Mouse (Mus musculus): Measurements from ENCODE around the gene Qser1. TPM values are rescaled to one million over a fixed set of nuclear protein-coding genes. Genes with fewer than 3 reads are reported as not detected.
A peak's percentile ranks its signal among the peaks of the same experiment; 100 is the strongest.
"Not testable (repeated sequence)": the region's sequence is repeated elsewhere in the genome, so short reads cannot be mapped to it uniquely, and the experiment has no call there.

Qser1 gene
- polyA plus RNA-seq (2016; fragmentation: Nextera tagmentation; extraction: Ambion mirVana) = 9.2 and 9.3 TPM in 2 replicates

DNA sequence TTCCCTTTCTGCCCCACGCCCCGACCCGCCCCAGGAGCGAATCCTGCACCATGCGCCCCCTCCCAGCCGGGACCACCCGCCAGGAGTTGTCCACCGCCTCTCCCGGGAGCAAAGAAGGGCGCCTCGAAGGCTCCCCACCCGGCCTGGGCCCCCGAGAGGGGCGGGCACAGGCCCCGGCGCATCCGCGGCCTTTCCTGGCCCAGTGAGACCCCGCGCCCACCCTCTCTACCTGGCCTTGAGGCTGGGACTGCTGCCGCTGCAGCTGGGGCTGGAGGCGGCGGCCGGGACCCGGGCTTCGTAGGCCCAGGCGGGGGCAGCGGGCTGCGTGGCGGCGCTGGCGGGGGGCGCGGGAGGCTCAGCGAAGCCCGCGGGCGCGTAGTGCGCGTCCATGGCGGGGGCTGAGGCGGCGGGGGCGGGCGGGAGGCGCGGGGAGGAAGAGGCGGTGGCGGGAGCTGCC is at the start of gene Qser1:
Qser1 (minus strand) TSS at position 390 of the 457 bp plus-strand sequence.
- H3K4me3 ChIP-seq = peak within 1 kb of the TSS; percentile 98
- no peaks in the 10 kb centered on the region for H3K36me3 ChIP-seq
- H3K27me3 ChIP-seq (ENCODE audit: low read depth, poor library complexity, severe bottlenecking) = no peaks in the 10 kb centered on the region
- H3K27ac ChIP-seq (replicated peaks) = peak within 1 kb of the TSS; percentile 100
- H3K9me3 ChIP-seq (replicated peaks) = no peaks in the 10 kb centered on the region
- DNase-seq (ENCODE audit: low spot score) = no peak
- under 1% methylated on average over 36 of the region's 50 CpGs for WGBS
- peaks cover 47% of the 10 kb centered on the region for H3K4me1 ChIP-seq

DNA sequence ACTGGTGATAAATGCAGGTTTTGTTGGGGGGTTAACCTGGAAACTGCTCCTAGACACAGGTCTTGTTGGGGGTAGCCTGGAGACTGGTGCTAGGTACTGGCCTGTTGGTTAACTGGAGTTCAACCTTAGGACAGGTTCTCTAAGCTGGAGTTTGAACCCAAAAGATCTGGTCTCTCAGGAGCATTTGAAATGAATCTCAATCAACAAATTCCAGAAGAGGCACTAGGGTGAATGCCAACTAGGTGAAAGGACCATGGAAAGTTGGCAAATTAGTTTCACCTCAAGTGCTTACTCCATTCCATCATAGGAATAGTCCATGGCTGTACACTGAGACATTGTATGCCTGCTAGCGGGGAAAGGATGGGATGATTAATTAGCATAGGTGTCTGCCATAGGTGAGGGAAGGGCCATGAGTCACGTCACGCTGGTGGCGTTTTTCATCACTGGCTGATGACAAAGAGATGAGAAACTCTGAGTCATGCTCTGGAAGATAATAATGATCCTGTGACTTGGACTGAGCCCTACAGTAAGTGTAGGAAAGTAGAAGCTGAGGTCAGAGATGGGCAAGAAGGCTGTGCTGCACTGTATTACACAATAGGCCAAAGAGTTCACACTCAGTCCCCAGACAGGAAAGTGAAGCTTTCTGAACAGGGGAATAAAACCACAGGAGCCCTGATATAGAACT is 47.8 kb upstream of the Qser1 start:
- Histone ChIP-seq H3K4me3 (no peak overlapping the region), H3K36me3 (no peaks in the 10 kb centered on the region), H3K9me3 (replicated peaks) (no peaks in the 10 kb centered on the region), H3K4me1 (no peaks in the 10 kb centered on the region), H3K27me3 (ENCODE audit: low read depth, poor library complexity, severe bottlenecking) (no peaks in the 10 kb centered on the region), H3K27ac (replicated peaks) (no peak overlapping the region)
- DNase-seq (ENCODE audit: low spot score) = no peak
- WGBS = 91% methylated on average over 4 of the region's 4 CpGs

DNA sequence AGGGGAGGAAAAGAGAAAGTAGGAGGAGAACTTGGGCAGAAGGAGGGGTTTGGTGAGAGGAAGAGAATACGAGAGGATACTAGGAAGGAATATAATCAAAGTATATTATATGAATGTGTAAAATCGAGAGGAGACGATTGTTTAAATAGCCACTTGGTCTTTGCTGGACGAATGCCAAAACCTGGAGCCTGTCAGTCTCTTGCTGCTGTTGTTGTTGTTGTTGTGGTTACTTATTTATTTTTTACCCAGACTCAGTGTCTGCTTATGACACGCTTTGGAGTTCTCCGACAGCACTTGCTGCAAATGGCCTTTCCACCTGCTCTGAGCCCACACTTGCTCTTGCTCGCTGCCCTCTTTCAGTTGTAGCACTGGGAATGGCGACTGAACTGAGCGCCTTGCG is 43.9 kb upstream of the Qser1 start:
- Histone ChIP-seq H3K27ac (replicated peaks) (no peak overlapping the region), H3K4me3 (no peak overlapping the region), H3K4me1 (no peaks in the 10 kb centered on the region), H3K9me3 (replicated peaks) (no peaks in the 10 kb centered on the region), H3K36me3 (no peaks in the 10 kb centered on the region), H3K27me3 (ENCODE audit: low read depth, poor library complexity, severe bottlenecking) (no peaks in the 10 kb centered on the region)
- WGBS = 89% methylated on average over 10 of the region's 10 CpGs
- no peak for DNase-seq (ENCODE audit: low spot score)

DNA sequence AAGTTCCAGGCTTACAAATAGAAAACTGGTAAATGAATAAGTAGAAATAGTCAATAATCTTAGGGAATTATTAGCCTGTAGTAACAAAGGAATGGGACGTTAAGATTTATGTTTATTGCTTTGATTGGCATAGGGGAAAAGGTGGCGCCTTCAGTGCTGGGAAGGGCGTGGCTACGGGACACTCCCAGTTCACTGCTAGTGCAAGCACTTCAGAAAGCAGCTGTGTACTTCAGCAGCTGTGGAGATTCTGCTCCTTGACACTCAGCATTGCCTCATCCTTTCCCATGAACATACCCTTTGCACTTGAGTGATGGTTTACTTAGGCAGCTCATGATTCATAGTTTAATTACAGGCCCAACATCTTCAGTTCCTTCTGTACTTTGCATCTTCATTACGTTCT is 42.5 kb upstream of the Qser1 start:
- no peak overlapping the region for H3K4me3 ChIP-seq
- WGBS = 93% methylated on average over 5 of the region's 5 CpGs
- H3K9me3 ChIP-seq (replicated peaks) = no peaks in the 10 kb centered on the region
- no peak for DNase-seq (ENCODE audit: low spot score)
- H3K27ac ChIP-seq (replicated peaks) = no peak overlapping the region
- H3K27me3 ChIP-seq (ENCODE audit: low read depth, poor library complexity, severe bottlenecking) = no peaks in the 10 kb centered on the region
- H3K36me3 ChIP-seq = no peaks in the 10 kb centered on the region
- H3K4me1 ChIP-seq = no peaks in the 10 kb centered on the region

DNA sequence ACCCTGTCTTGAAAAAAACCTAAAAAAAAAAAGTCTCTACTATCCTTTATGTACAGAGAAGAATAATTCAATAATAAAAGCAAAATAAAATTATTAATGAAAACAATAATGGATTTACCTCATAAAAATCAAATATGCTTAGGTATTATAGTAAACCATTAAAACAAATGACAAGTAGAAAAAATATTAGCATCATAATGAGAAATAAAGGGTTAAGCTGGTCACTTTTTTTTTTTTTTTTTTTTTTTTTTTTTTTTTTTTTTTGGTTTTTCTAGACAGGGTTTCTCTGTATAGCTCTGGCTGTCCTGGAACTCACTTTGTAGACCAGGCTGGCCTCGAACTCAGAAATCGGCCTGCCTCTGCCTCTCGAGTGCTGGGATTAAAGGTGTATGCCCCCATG is 41.5 kb upstream of the Qser1 start:
- not testable (repeated sequence) for H3K4me3 ChIP-seq; H3K27me3 ChIP-seq (ENCODE audit: low read depth, poor library complexity, severe bottlenecking); DNase-seq (ENCODE audit: low spot score); H3K4me1 ChIP-seq; H3K27ac ChIP-seq (replicated peaks); H3K9me3 ChIP-seq (replicated peaks); H3K36me3 ChIP-seq
- 83% methylated on average over 3 of the region's 3 CpGs for WGBS

DNA sequence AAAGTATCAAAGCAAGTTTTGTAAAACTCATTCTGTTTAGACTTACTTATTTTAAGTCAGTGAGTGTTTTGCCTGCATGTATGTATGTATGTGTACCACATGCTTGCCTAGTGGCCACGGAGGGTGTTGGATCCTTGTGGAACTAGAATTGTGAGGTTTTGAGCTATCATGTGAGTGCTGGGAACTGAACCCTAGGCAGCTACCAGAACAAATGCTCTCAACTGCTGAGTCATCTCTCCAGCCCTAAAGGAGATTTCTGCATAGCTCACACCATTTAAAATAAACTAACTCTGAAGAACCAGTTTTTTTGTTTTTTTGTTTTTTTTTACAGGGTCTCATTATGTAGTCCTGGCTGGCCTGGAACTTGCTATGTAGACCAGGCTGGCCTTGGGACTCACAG is 39.7 kb upstream of the Qser1 start:
- Histone ChIP-seq H3K27me3 (ENCODE audit: low read depth, poor library complexity, severe bottlenecking) (peaks cover 8% of the 10 kb centered on the region; the same call in 1 of the 2 replicates), H3K4me3 (no peak overlapping the region), H3K4me1 (no peaks in the 10 kb centered on the region), H3K36me3 (no peaks in the 10 kb centered on the region), H3K27ac (replicated peaks) (no peak overlapping the region), H3K9me3 (replicated peaks) (no peaks in the 10 kb centered on the region)
- DNase-seq (ENCODE audit: low spot score) = no peak
- 51% methylated on average over 1 of the region's 1 CpGs for WGBS

DNA sequence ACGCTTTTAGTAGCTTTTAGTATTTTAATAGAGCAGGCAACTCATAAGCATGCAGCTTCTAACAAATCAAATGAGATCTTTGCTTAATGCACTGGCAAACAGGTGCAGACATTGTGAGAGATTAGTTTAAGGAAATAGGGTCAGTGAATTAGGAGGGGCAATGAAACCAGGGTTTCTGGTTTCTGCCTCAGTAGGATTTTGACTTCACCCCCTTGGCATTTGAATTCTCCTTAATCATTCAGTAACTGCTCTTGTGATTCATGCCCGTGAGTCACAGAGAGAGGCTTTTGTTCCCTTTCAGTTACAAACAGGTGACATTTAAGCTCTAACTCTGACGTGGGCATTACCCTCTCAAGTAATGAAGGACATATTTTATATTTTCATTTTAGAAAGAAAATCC is 39.2 kb upstream of the Qser1 start:
- no peaks in the 10 kb centered on the region for H3K4me1 ChIP-seq
- no peak for DNase-seq (ENCODE audit: low spot score)
- 41% methylated on average over 3 of the region's 3 CpGs for whole genome bisulfite sequencing

DNA sequence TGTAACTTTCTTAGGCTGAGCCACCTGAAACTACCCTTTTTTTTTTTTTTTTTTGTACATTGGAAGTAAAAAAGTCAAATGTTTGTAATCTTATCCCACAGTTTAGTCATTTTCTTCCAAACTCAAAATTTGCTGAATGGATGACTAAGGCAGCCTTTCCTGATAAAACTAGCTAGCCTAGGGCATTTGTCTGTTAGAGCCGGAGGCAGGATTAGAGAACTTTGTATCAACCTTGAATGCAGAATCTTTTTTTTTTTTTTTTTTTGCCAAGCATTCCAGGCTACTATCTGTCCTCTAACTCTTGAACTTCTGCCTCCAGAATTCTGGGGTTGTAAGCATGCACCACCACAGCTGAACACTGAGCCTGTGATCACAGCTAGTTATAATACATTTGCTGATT is 38.3 kb upstream of the Qser1 start:
- H3K27me3 ChIP-seq (ENCODE audit: low read depth, poor library complexity, severe bottlenecking) = peaks cover 21% of the 10 kb centered on the region; the same call in 1 of the 2 replicates
- H3K9me3 ChIP-seq (replicated peaks) = no peaks in the 10 kb centered on the region
- no peak for DNase-seq (ENCODE audit: low spot score)
- no peaks in the 10 kb centered on the region for H3K36me3 ChIP-seq
- no peak overlapping the region for H3K4me3 ChIP-seq
- WGBS = 73% methylated on average over 1 of the region's 1 CpGs
- H3K27ac ChIP-seq (replicated peaks) = no peak overlapping the region
- peaks cover 2% of the 10 kb centered on the region for H3K4me1 ChIP-seq

More for the DNA sequence above, 39.2 kb upstream of the Qser1 start:
- Histone ChIP-seq H3K27me3 (ENCODE audit: low read depth, poor library complexity, severe bottlenecking) (peaks cover 12% of the 10 kb centered on the region; the same call in 1 of the 2 replicates), H3K27ac (replicated peaks) (no peak overlapping the region), H3K36me3 (no peaks in the 10 kb centered on the region), H3K4me3 (no peak overlapping the region), H3K9me3 (replicated peaks) (no peaks in the 10 kb centered on the region)

DNA sequence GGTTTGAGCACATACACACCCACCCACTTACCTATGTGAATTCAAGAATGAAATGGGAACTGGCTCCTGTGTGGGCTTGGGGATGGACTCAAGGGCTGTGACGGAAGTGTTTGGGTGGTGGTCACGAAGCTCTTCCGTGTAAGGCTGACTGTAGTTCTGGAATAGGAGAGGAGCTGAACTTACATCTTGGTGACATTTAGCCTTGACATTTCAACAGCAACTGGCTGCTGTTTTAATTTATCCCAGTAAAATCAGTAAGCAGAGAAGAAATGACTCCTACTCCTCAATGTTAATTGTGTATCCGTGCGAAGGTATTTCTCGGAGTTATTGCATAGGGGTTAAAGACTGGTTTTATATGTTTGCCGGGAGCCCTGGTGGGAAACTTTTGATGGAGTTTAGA is 36.0 kb upstream of the Qser1 start:
- Histone ChIP-seq H3K9me3 (replicated peaks) (no peaks in the 10 kb centered on the region), H3K27ac (replicated peaks) (no peak overlapping the region), H3K4me3 (no peak overlapping the region), H3K36me3 (no peaks in the 10 kb centered on the region), H3K27me3 (ENCODE audit: low read depth, poor library complexity, severe bottlenecking) (peaks cover 44% of the 10 kb centered on the region), H3K4me1 (peaks cover 13% of the 10 kb centered on the region)
- DNase-seq (ENCODE audit: low spot score) = no peak
- 97% methylated on average over 7 of the region's 7 CpGs for WGBS

DNA sequence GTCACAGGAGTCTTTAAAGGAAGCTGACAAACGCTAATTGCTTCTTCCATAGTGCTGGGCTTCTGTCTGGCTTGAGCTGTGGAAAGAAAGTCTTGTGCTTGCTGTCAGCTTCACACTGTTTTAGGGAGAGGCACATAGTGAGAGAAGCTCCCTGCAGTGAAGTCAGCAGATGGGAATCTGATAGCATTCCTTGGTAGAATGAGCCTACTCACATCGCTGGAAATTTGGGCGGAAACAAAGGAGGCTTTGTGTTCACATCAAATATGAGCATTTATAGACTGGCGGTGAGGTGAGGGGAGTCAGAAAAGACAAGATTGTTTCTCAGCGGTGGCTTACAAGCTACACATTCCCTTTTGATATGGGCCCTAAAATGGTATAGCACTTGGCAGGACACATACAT is 35.1 kb upstream of the Qser1 start:
- Histone ChIP-seq H3K27me3 (ENCODE audit: low read depth, poor library complexity, severe bottlenecking) (peaks cover 44% of the 10 kb centered on the region), H3K4me1 (peaks cover 16% of the 10 kb centered on the region), H3K27ac (replicated peaks) (no peak overlapping the region), H3K4me3 (no peak overlapping the region), H3K9me3 (replicated peaks) (no peaks in the 10 kb centered on the region), H3K36me3 (no peaks in the 10 kb centered on the region)
- 52% methylated on average over 5 of the region's 5 CpGs for WGBS
- DNase-seq (ENCODE audit: low spot score) = no peak

DNA sequence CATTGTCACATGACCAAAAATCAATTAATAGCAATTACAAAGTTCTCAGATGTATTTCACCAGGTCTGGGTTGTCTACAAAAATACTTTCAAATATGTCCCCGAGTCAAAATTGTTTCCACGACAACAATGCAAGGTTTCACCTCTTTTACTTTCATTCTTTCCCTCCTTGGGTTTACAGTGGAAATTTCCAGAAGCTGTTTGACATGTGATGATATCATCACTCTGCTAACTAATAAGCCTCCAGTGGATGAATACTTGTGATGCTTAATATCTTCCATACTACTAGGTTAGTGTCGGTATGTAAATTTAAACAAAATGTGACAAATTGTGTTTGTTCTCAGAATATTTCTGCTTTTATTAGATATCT is 33.4 kb upstream of the Qser1 start:
- no peaks in the 10 kb centered on the region for H3K9me3 ChIP-seq (replicated peaks)
- DNase-seq (ENCODE audit: low spot score) = no peak
- 77% methylated on average over 3 of the region's 3 CpGs for WGBS
- H3K4me3 ChIP-seq = peak overlapping the region; percentile 65
- peaks cover 16% of the 10 kb centered on the region for H3K4me1 ChIP-seq
- peaks cover 44% of the 10 kb centered on the region for H3K27me3 ChIP-seq (ENCODE audit: low read depth, poor library complexity, severe bottlenecking)
- no peaks in the 10 kb centered on the region for H3K36me3 ChIP-seq
- H3K27ac ChIP-seq (replicated peaks) = no peak overlapping the region

DNA sequence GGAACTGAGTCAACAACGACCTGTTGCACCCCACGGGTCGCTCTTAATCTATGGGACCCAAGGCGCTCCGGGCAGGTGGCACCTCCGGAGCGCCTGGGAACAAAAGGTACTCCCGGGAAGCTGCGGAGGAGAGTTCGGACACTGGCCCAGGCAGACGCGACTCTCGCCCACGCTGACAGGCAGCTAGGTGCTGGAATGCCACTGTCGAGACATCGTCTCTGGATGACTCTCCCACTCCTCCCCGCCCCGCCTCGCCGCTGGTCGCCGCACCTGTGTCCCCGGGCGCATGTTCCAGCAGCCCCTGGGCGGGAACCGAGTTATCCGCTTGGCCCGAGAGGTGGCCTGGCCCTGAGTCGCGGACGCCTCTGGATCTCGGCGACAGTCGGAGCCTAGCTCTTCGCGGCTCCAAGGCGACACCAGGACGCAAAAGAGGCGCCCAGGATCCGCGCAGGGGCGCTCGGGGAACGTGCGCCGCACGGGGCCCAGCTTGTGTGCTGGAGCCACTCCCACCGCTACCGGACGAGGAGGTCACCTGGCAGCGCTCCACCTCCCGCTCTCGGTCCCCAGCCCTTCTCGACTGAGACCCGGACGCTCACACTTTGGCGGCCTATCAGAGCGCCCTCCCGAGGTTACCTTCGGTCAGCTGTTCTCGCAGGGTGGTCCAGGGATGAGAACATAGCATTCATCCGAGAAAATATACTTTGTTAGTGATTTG is 32.9 kb upstream of the Qser1 start, which contains the start of gene Prrg4:
Prrg4 (minus strand) TSS at position 601 of the 715 bp plus-strand sequence.
- WGBS = under 1% methylated on average over 62 of the region's 62 CpGs
- no peaks in the 10 kb centered on the region for H3K9me3 ChIP-seq (replicated peaks)
- H3K4me3 ChIP-seq = peak within 1 kb of the TSS; percentile 65
- H3K27me3 ChIP-seq (ENCODE audit: low read depth, poor library complexity, severe bottlenecking) = peaks cover 44% of the 10 kb centered on the region
- DNase-seq (ENCODE audit: low spot score) = peak; percentile 59
- H3K36me3 ChIP-seq = no peaks in the 10 kb centered on the region
- peaks cover 16% of the 10 kb centered on the region for H3K4me1 ChIP-seq
- peak within 1 kb of the TSS; percentile 73 for H3K27ac ChIP-seq (replicated peaks)

All from midbrain, embryonic 10.5 days (tissue).